Mouse (Mus musculus) neural tube, embryonic 13.5 days (tissue): ENCODE results near the gene Amd1. TPM values are rescaled to one million over a fixed set of nuclear protein-coding genes. Genes with fewer than 3 reads are reported as not detected.

Source experiments
- ATAC-seq: fragments of 200-750 bp; cut with Nextera tagmentation; 2 replicates; pipeline ENCODE4 v1.8.0; 2017; ENCODE audit warnings: low read depth, mild to moderate bottlenecking, moderate TSS enrichment, moderate library complexity
- H3K27ac ChIP-seq: fragments of 300-500 bp; sonication (generic); replicated peaks from 2 replicates; pipeline ENCODE4 v1.5.1; 2015; ENCODE audit warnings: moderate library complexity, mild to moderate bottlenecking, inconsistent platforms
- H3K27me3 ChIP-seq: fragments of 300-500 bp; sonication (generic); 2 replicates; pipeline ENCODE4 v1.6.1; 2015; ENCODE audit warnings: mild to moderate bottlenecking, inconsistent platforms
- H3K36me3 ChIP-seq: fragments of 300-500 bp; sonication (generic); 2 replicates; pipeline ENCODE4 v1.6.1; 2015; ENCODE audit warnings: mild to moderate bottlenecking, inconsistent platforms
- H3K4me1 ChIP-seq: fragments of 300-500 bp; sonication (generic); replicated peaks from 2 replicates; pipeline ENCODE4 v1.6.1; 2015; ENCODE audit warnings: inconsistent platforms
- H3K4me2 ChIP-seq: fragments of 300-500 bp; sonication (generic); 2 replicates; pipeline ENCODE4 v1.6.1; 2015; ENCODE audit warnings: inconsistent platforms, mild to moderate bottlenecking, moderate library complexity
- H3K4me3 ChIP-seq: fragments of 300-500 bp; sonication (generic); 2 replicates; pipeline ENCODE4 v1.5.1; 2015; ENCODE audit warnings: mild to moderate bottlenecking, inconsistent platforms
- H3K9ac ChIP-seq: fragments of 300-500 bp; sonication (generic); 2 replicates; pipeline ENCODE4 v1.6.1; 2015; ENCODE audit warnings: moderate library complexity, mild to moderate bottlenecking, inconsistent platforms
- H3K9me3 ChIP-seq: fragments of 300-500 bp; sonication (generic); 2 replicates; pipeline ENCODE4 v1.6.1; 2016; ENCODE audit warnings: inconsistent platforms
- WGBS: fragments of 180-500 bp; shearing (Covaris S2); methylation state at CpG from one replicate; pipeline ENCODE4 v1.1.7; 2015; 5-methylcytosine and 5-hydroxymethylcytosine counted together
- polyA plus RNA-seq: library from polyadenylated mRNA; unstranded; fragments of >200 nt; fragmentation: Nextera tagmentation; extraction: Ambion mirVana; gene quantifications from 2 replicates; pipeline ENCODE4 v1.2.1, GENCODE M21; 2015

The Amd1 gene
- polyA plus RNA-seq, 1 experiment from 2014 or later: 40.6 TPM

DNA sequence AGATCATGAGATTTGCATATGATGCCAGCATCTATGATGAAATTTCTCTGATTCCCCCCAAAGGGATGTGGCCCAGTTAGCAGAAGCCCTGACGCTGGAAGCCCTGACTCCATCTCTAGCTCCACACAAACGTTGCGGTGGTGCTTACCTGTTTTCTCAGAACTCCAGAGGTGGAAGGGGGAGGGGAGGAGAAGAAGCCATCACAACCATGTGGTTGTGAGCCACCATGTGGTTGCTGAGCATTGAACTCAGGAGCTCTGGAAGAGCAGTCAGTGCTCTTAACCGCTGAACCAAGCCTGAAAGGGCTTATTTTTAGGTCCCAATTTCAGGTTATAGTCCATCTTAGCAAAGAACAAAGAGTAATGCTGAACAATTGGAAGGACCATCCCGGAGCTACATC is 41.7 kb downstream of the Amd1 start:
- no peaks in the 10 kb centered on the region for H3K27me3 ChIP-seq
- no peak overlapping the region for H3K4me3 ChIP-seq
- no peak overlapping the region for H3K4me2 ChIP-seq
- no peak overlapping the region for H3K9ac ChIP-seq
- no peak for ATAC-seq
- no peaks in the 10 kb centered on the region for H3K36me3 ChIP-seq
- H3K4me1 ChIP-seq: peaks cover 12% of the 10 kb centered on the region
- 58% methylated on average over 5 of the region's 5 CpGs for WGBS
- H3K9me3 ChIP-seq: no peaks in the 10 kb centered on the region
- no peak overlapping the region for H3K27ac ChIP-seq

DNA sequence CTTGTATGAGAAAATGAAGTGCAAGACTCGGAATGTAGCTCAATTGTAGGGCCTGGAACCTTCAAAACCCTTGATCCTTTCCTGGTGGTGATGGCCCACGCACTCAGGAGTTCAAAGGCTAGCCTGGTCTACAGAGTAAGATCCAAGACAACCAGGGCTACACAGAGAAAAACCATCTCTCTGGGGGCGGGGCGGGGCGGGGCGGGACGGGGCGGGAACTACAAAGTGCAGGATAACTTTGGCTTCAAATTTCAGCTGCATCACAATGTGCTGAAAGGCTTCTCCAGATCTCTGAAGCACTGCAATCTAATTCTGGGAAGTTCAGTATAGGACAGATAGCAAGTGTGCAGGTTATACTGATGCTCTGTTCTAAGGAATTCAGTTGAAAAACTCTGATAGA is 42.4 kb downstream of the Amd1 start:
- Histone ChIP-seq H3K27me3 (no peaks in the 10 kb centered on the region), H3K4me1 (peaks cover 12% of the 10 kb centered on the region), H3K27ac (no peak overlapping the region), H3K4me3 (no peak overlapping the region), H3K4me2 (no peak overlapping the region), H3K36me3 (no peaks in the 10 kb centered on the region), H3K9ac (no peak overlapping the region), H3K9me3 (no peaks in the 10 kb centered on the region)
- 17% methylated on average over 8 of the region's 8 CpGs for WGBS
- no peak for ATAC-seq

DNA sequence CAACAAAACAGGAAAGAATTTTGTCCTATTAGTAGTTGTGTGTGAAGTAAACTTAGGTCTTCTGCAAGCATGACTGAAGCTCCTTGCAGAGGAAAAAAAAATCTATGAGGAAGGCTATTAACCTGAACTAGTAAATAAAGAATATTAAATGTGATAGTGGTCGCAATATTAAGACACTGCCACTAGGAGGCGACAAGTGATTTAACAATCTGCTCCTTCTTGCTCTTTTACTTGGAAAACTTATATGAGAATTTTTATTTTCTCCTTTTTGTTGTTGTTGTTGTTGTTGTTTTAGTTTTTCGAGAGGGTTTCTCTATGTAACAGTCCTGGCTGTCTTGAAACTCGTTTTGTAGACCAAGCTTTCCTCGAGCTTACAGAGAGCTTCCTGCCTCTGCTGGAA is 43.0 kb downstream of the Amd1 start:
- peak overlapping the region; percentile 92 for H3K27ac ChIP-seq
- H3K27me3 ChIP-seq: no peaks in the 10 kb centered on the region
- 7% methylated on average over 5 of the region's 5 CpGs for WGBS
- peak overlapping the region; percentile 88 for H3K9ac ChIP-seq
- peaks cover 12% of the 10 kb centered on the region for H3K4me1 ChIP-seq
- peak overlapping the region; percentile 67 for H3K4me2 ChIP-seq
- peaks cover 5% of the 10 kb centered on the region; the same call in 1 of the 2 replicates for H3K36me3 ChIP-seq
- peak overlapping the region; percentile 61 for H3K4me3 ChIP-seq
- H3K9me3 ChIP-seq: no peaks in the 10 kb centered on the region
- no peak for ATAC-seq

DNA sequence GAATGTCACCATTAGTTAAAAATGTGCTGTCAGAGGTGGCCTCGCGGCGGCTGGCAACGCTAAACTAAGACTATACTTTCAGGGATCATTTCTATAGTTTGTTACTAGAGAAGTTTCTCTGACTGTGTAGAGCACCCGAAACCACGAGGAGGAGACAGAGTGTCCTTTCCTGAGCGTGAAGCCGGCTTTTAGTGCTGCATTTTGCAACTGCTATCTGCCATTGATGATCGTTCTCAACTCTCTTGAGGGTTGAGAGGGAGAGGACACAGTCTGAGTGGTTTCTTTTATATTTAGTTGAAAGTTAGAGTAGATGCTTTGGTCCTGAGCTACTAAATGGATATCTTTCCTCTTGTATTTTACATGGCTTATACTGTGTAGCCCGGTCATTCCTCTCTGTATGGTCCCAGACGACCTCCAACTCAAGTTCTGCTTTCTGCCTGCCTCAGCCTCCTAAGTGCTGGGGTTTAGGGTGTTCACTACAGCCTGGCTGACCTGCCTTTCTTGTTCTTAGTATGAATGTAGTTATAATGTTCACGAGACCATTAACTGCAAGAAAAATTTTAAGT is 43.5 kb downstream of the Amd1 start:
- Histone ChIP-seq H3K4me3 (peak overlapping the region; percentile 61), H3K36me3 (peaks cover 8% of the 10 kb centered on the region), H3K9ac (peak overlapping the region; percentile 88), H3K4me1 (peaks cover 12% of the 10 kb centered on the region), H3K9me3 (no peaks in the 10 kb centered on the region), H3K4me2 (peak overlapping the region; percentile 67), H3K27me3 (no peaks in the 10 kb centered on the region), H3K27ac (peak overlapping the region; percentile 92)
- WGBS: under 1% methylated on average over 12 of the region's 12 CpGs
- peak; percentile 46 for ATAC-seq

DNA sequence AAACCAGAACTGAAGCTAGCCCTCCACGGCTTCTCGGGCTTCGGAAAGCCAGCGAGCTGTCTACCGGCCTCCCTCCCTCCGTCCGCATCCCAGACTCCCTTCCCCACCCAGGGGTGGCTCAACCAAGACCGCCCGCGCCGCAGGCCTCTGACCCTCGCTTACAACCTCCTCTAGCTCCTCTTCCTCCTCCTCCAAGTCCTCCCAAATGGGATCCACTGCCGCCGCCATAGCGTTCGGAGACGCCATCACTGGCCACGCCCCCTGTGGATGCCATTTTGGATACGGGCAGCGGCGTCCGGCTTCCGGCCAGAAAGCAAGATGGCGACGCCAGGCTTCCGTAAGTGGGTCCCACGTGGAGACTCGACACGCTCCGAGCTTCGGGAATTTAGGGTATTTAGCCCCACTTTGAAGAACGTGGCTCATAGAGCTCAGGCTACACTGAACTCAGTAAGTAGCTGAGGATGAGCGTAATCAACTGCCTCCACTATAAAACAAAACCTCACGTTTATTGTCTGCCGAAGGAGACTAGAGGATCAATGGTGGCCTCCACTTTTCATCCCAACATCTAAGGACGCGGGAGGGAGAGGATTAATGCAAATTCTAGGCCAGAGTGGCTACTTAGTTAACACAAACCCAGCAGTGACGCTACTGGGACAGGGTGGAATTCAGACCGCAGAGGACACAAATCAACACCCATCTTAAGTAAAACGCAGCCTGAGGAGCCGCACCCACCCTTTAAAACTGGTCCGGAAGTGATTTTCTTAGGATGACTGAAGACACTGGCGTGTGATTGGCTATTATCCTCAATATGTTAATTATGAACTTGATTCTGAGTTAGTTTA is 44.4 kb downstream of the Amd1 start, which contains the start of gene Gtf3c6:
Gene Gtf3c6 (minus strand): TSS at position 695 of the 842 bp plus-strand sequence.
- Histone ChIP-seq H3K9me3 (no peaks in the 10 kb centered on the region), H3K36me3 (peaks cover 15% of the 10 kb centered on the region), H3K27ac (peak within 1 kb of the TSS; percentile 92), H3K4me2 (peak within 1 kb of the TSS; percentile 67), H3K4me3 (peak within 1 kb of the TSS; percentile 61), H3K9ac (peak within 1 kb of the TSS; percentile 88), H3K27me3 (no peaks in the 10 kb centered on the region), H3K4me1 (peaks cover 12% of the 10 kb centered on the region)
- peak; percentile 83 for ATAC-seq
- WGBS: 1% methylated on average over 43 of the region's 43 CpGs

DNA sequence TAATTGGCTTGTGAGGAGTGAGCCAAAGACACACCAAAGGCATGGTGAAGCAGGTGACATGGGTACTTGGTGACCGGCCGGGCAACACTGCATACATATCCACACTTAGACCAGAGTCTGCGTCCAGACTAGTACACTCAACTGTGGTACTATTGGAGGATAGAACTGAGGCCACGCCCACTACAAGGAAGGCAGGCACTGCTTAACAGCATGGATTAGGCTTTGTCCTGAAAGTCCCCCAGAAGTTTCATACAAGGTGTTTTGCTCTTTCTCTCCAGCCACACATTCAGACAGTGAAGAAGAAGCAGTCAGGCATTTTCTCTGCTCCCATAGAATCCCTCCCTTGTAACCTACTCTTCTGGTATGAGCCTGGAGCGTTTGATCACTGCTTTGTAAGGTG is 45.3 kb downstream of the Amd1 start:
- Histone ChIP-seq H3K4me1 (peaks cover 12% of the 10 kb centered on the region), H3K9ac (peak overlapping the region; percentile 88), H3K27ac (peak overlapping the region; percentile 92), H3K9me3 (no peaks in the 10 kb centered on the region), H3K4me2 (peak overlapping the region; percentile 67), H3K36me3 (peaks cover 24% of the 10 kb centered on the region), H3K4me3 (peak overlapping the region; percentile 61), H3K27me3 (no peaks in the 10 kb centered on the region)
- WGBS: 3% methylated on average over 5 of the region's 5 CpGs
- ATAC-seq: peak; percentile 84

DNA sequence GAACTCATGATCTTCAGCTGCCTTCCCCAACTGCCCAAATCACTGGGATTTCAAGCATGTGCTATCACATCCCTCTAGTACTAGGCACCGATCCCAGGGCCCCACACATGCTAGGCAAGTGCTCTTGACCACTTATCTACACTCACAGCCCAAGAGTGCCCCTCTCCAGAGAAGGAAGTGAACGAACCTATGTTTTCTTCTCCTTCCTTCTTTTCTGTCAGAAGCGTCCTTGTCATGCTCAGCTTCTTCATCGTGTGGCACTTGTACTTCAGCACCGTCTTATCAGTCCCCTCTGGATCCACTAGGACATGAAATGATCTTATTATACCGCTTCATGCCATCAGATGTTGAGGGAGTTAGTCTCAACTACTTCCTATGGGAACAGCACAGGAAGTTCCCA is 51.0 kb downstream of the Amd1 start:
- no peaks in the 10 kb centered on the region for H3K27me3 ChIP-seq
- no peaks in the 10 kb centered on the region for H3K9me3 ChIP-seq
- H3K9ac ChIP-seq: no peak overlapping the region
- 93% methylated on average over 6 of the region's 6 CpGs for WGBS
- H3K4me2 ChIP-seq: no peak overlapping the region
- no peak overlapping the region for H3K27ac ChIP-seq
- peaks cover 64% of the 10 kb centered on the region for H3K36me3 ChIP-seq
- peaks cover 8% of the 10 kb centered on the region; the same call in 1 of the 2 replicates for H3K4me1 ChIP-seq
- no peak overlapping the region for H3K4me3 ChIP-seq
- no peak for ATAC-seq

DNA sequence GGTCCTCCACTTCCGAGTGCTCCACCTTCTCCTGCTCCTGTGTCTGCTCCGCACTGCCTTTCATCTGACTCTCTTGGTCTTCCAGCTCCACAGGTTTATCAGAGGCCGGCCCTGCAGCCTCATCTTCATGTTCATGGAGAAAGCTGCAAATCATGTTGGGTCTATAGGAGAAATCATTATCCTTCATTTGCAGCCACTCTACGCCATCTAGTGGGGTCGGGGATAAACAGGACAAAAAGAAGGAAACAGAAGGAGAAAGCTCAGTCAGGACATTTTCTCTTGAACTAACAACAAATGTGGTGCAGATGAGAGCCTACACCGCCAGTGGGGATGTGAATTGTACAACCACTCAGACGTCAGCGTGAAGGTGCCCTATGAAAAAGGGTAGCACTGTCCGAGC is 52.4 kb downstream of the Amd1 start:
- Histone ChIP-seq H3K4me3 (no peak overlapping the region), H3K27me3 (no peaks in the 10 kb centered on the region), H3K27ac (no peak overlapping the region), H3K9me3 (no peaks in the 10 kb centered on the region), H3K36me3 (peaks cover 64% of the 10 kb centered on the region), H3K9ac (no peak overlapping the region), H3K4me1 (peaks cover 13% of the 10 kb centered on the region), H3K4me2 (no peak overlapping the region)
- no peak for ATAC-seq
- WGBS: 86% methylated on average over 9 of the region's 9 CpGs

DNA sequence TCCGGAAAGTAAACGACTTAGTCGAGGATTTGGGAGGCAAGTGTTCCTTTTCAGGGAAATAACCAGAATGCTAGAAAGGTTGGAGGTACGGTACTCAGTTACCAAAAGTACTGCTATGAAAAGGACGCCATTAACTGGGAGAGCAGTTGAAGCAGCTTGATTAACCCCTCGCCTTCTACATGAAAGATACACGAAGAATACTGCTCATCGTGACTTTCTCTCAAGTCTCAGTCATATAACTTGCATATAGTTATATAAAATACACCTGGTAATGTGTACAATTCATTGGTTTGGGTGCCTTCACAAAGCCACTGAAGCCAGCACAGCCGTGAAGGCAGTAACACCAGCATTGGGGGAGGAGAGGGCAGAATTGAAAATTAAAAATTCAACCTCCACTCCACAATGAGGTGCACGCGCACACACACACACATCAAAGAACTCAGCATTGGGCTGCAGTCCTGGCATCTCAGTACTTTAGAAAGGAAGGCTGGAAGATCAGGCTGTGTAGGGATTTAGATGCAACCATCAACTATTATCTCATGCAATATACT is 54.7 kb downstream of the Amd1 start:
- no peaks in the 10 kb centered on the region for H3K9me3 ChIP-seq
- peaks cover 65% of the 10 kb centered on the region for H3K36me3 ChIP-seq
- peak overlapping the region; percentile 74 for H3K27ac ChIP-seq
- WGBS: 36% methylated on average over 11 of the region's 11 CpGs
- peaks cover 13% of the 10 kb centered on the region for H3K4me1 ChIP-seq
- H3K4me3 ChIP-seq: peak overlapping the region; percentile 81
- ATAC-seq: peak; percentile 66
- H3K9ac ChIP-seq: peak overlapping the region; percentile 44
- H3K27me3 ChIP-seq: no peaks in the 10 kb centered on the region
- peak overlapping the region; percentile 82 for H3K4me2 ChIP-seq

DNA sequence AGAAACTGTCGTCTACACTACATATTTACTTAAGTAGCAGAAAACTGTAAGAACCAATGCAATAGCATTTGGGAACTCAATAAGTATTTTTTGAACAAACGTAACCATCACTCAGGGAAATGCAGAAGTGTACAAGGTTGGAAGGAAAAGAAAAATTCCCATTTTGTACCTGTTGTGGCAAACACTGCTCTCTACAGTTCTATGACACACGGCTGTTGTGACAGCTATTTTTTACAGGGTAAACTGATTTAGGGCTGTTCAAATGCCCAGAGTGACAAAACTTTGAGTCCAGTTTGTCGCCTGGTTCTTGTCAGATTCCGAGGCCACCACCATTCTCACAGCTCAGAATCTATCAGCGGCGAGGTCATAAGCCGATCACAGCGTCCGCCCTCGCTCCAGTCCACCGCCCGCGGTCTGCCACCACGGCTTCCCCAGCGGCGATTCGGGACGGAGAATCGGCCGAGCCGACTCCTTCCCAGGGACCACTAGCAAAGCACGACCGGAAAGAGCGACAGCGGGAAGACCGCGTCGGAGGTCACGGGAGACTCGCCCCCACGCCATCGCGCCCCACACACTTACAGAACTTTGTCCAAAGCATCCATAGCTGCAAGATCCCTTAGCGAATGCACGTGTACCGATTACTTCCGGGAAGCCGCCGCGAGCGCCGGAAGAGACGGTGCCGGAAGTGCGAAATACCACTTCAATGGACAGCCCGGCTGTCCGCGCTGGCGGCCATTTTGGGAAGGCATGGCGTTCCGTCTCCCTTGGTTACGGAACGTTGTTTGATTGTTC is 55.4 kb downstream of the Amd1 start, which contains the start of gene Rpf2:
Gene Rpf2 (minus strand): TSS at position 663 of the 792 bp plus-strand sequence.
- under 1% methylated on average over 54 of the region's 54 CpGs for WGBS
- H3K4me2 ChIP-seq: peak within 1 kb of the TSS; percentile 82
- peak; percentile 96 for ATAC-seq
- peak within 1 kb of the TSS; percentile 77 for H3K9ac ChIP-seq
- H3K9me3 ChIP-seq: no peaks in the 10 kb centered on the region
- H3K36me3 ChIP-seq: peaks cover 65% of the 10 kb centered on the region
- H3K27me3 ChIP-seq: no peaks in the 10 kb centered on the region
- peak within 1 kb of the TSS; percentile 74 for H3K27ac ChIP-seq
- H3K4me1 ChIP-seq: peaks cover 13% of the 10 kb centered on the region
- peak within 1 kb of the TSS; percentile 81 for H3K4me3 ChIP-seq

DNA sequence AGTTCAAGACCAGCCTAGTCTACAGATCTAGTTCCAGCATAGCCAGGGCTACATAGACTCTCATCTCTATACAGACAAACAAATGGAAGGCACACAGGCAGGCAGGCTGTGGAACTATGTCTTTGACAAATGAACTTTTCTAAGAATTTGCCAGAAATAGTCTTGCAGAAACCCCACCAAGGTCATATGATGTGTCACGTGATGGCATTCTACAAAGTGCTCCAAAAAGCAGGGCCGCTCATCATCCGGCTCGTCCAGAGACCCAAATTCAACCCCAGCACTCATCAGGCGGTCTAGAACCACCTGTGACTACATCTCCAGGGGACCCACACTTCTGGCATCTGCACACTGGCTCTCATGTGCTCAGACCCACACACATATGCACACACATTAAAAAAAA is 64.2 kb downstream of the Amd1 start:
- Histone ChIP-seq H3K9ac (no peak overlapping the region), H3K36me3 (peaks cover 81% of the 10 kb centered on the region), H3K9me3 (no peaks in the 10 kb centered on the region), H3K27me3 (no peaks in the 10 kb centered on the region), H3K4me1 (no peaks in the 10 kb centered on the region), H3K4me3 (no peak overlapping the region), H3K27ac (no peak overlapping the region), H3K4me2 (no peak overlapping the region)
- ATAC-seq: no peak
- 96% methylated on average over 5 of the region's 5 CpGs for WGBS
